Mouse (Mus musculus) cerebellum, adult 11 months (tissue): Measurements from ENCODE around the gene Hist1h2ao.
"Not testable (repeated sequence)": the region's sequence is repeated elsewhere in the genome, so short reads cannot be mapped to it uniquely, and the experiment has no call there.

Experiments used
- DNase-seq: peaks from one replicate; pipeline ENCODE4 v3.0.0; 2022

Gene Hist1h2ao

GRCm38 (mm10) chr13:21810073-21810472 is at the start of gene Hist1h2ao, which contains the start of gene Hist1h2bq:
Gene Hist1h2ao, plus strand, starts transcription at chr13:21810465.
Gene Hist1h2bq, minus strand, starts transcription at chr13:21810197.
- DNase-seq: not testable (repeated sequence)

DNA sequence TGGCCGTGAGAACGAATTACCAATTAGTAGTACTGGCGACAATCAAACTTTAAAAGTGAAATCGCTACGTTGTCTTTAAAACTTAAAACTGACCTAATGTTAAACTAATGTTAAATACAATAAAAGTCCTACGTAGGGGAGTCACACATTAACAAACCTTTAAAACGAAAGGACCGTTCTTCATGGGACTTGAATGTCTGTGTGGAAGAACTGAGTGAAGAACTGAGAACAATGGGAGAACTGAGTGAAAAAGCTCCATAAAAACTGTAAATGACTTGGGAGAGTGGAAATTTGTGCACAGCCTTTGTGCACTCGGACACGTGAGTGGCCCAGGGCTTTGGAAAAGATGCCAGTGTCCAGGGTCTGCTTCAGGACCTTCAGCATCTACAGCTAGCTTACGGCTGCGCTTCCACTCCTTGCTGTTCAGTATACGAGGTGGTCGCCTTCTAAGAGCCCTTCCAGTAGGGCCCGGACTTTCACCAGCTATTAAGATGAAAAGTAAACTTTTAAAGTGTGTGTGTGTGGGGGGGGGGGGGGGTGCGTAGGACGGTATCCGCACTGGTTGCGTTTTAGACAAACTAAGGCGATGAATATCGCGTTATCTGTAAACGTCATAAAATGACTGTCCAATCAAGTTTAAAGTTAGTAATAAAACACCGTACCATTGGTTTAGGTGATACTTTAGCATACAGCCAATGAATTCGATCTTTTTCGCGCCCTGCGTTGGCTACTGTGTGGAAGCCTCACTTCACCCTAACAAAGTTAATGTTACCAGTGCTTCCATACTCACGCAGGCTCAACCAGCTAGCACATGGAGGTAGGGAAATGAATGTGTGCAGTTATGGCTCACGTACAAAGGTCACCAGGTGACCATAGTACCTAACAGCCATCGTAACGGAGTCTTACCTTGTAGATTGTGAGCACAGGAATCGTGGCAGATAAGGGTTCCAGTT is 31.2 kb upstream of the Hist1h2ao start:
- peak; percentile 57 for DNase-seq

DNA sequence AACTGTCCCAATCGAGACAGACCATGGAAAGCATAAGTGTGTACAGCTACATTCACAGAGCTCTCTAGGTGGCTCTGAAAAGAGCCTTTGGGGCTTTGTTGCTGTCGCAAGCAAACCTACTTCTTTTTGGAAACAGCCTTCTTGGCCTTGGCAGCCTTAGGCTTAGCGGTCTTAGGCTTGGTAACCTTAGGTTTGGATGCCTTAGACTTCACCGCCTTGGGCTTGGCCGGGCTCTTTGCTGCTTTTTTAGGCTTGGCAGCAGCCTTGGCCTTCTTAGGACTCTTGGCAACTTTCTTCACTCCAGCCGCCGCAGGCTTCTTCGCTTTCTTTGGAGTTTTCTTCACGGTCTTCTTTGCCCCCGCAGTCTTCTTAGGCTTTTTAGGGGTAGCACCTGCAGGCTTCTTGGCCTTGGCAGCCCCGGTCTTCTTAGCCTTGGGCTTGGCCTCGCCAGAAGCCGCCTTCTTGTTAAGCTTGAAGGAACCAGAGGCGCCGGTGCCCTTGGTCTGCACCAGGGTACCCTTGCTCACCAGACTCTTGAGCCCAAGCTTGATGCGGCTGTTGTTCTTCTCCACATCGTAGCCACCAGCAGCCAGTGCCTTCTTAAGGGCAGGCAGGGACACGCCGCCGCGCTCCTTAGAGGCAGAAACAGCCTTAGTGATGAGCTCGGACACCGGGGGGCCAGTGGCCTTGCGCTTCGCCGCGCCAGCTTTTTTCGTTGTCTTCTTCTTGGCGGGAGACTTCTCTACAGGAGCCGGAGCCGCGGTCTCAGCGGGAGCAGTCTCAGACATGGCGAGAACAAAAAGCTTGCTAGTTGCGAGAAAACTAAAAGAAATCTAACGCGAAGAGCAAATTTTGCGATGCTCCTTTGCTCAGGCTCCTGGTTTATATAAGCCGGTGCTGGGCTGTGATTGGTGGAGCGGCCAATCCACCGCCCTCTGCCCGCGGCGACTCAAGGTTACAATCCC is 30.2 kb upstream of the Hist1h2ao start, which contains the start of gene Hist1h1b:
Hist1h1b (minus strand) TSS at position 859 of the 965 bp plus-strand sequence.
- DNase-seq: peak; percentile 72

DNA sequence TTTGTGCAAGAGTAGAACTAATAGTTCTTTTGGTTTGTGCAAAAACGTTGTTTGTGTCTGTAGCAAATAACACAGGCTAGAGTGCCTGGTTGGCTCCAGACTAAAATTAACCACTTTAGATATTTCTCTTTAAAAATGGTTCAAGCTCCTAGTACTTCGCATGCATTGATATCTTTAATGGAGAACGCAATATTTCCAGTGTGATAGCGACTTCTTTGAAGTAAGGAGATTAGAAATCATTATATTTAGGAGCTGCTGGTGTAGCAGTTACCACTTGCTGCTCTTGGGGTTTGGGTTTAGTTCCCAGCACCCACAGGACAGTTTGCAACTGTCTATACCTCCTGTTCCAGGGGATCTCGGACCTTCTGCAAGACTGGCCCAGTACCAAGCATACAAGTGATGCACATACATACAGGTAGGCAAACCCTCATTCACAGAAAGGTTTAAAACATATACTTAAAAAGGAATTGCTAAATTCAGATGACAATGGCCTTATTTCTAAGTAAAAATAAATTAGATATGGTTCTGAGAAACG is 29.2 kb upstream of the Hist1h2ao start:
- DNase-seq: no peak

GRCm38 (mm10) chr13:21781639-21782038 is 28.6 kb upstream of the Hist1h2ao start:
- DNase-seq: no peak

GRCm38 (mm10) chr13:21782361-21783254 is 27.7 kb upstream of the Hist1h2ao start:
- peak; percentile 24 for DNase-seq

GRCm38 (mm10) chr13:21783255-21783617 is 27.0 kb upstream of the Hist1h2ao start, which contains the start of gene Hist1h3i:
Gene Hist1h3i, minus strand, starts transcription at chr13:21783370.
- peak; percentile 49 for DNase-seq

GRCm38 (mm10) chr13:21783734-21784161 is 26.5 kb upstream of the Hist1h2ao start:
- peak; percentile 20 for DNase-seq

- no peak for DNase-seq
These were observed 26.0 kb upstream of the Hist1h2ao start for GRCm38 (mm10) chr13:21784311-21784710.

GRCm38 (mm10) chr13:21786189-21786898 is 23.9 kb upstream of the Hist1h2ao start:
- DNase-seq: no peak

DNA sequence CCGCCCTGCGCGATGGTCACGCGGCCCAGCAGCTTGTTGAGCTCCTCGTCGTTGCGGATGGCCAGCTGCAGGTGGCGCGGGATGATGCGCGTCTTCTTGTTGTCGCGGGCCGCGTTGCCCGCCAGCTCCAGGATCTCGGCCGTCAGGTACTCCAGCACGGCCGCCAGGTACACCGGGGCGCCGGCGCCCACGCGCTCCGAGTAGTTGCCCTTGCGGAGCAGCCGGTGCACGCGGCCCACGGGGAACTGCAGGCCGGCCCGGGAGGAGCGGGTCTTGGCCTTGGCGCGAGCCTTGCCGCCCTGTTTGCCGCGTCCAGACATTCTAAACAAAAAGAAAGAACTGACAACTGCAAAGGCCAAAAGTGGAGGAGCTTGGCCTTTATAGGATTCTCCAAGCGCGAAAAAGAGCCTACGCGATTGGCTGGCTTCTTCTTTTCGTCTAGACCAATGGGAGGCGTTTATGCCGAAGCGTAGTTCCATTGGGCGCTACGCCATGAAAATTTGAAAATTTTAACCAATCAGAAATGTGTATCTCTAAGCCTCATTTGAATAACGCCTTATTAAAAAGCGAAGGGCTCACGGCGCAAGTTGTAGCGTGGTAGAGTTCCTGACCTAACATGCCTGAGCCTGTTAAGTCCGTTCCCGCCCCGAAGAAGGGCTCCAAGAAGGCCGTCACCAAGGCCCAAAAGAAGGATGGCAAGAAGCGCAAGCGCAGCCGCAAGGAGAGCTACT is 23.2 kb upstream of the Hist1h2ao start, which contains the start of the genes Hist1h2an and Hist1h2bp:
Hist1h2an (minus strand) TSS at position 320 of the 731 bp plus-strand sequence.
Hist1h2bp (plus strand) TSS at position 563 of the 731 bp plus-strand sequence.
- peak; percentile 86 for DNase-seq

DNA sequence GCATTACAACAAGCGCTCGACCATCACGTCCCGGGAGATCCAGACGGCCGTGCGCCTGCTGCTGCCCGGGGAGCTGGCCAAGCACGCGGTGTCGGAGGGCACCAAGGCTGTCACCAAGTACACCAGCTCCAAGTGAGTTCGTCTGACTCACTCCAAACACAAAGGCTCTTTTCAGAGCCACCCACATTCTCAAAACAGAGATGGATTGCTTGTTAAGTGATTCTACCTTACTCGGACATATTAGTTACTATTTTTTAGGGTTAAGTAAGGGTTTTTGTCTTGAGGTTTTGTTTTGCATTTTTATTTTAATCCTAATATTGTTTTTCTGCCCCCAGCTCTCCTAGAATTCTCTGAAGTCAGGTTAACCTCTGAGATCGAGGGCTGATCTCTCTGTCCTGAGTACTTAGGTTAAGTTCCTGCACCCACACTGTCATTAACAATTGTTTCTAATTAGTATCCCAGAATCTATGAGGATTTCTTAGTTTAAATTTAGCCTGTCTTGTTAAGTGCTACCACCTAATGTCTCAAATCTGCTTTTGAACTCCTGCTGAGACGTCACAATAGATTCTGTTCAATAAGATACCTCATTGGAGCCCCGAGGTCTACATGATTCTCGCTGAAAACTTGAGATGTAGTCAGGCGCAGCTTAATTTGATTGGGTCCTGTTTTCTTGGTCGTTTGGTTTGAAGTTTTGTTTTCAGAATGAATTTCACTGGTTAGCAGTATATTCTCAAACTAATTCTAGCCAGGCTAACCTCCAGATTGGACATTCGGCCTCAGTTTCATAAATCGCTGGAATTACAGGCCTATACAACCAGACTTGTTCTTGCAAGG is 22.3 kb upstream of the Hist1h2ao start:
- DNase-seq: no peak

- DNase-seq: no peak
These were observed 20.3 kb upstream of the Hist1h2ao start for GRCm38 (mm10) chr13:21789925-21790324.

- DNase-seq: no peak
These were observed 19.5 kb upstream of the Hist1h2ao start for GRCm38 (mm10) chr13:21790601-21791283.

DNA sequence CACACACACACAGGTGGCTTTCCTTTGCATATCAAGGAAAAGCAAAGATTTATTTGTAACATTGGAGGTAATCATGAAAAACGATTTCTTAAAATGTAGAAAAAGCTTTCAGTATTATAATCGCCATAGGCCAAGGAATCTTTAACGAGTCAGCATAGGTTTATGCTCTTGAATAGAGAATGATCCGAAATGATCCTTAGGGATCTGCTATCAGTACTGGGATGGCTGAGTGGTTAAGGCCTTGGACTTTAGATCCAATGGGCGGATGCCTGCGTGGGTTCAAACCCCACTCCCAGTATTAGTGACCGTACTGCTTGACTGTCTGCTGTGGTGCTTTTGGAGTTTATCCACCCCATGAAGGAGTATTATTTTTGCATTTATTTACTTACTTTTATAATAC is 14.7 kb upstream of the Hist1h2ao start:
- no peak for DNase-seq

- not testable (repeated sequence) for DNase-seq
These were observed 13.1 kb upstream of the Hist1h2ao start for GRCm38 (mm10) chr13:21797163-21797562.

GRCm38 (mm10) chr13:21803058-21803457 is 7.2 kb upstream of the Hist1h2ao start:
- DNase-seq: not testable (repeated sequence)

DNA sequence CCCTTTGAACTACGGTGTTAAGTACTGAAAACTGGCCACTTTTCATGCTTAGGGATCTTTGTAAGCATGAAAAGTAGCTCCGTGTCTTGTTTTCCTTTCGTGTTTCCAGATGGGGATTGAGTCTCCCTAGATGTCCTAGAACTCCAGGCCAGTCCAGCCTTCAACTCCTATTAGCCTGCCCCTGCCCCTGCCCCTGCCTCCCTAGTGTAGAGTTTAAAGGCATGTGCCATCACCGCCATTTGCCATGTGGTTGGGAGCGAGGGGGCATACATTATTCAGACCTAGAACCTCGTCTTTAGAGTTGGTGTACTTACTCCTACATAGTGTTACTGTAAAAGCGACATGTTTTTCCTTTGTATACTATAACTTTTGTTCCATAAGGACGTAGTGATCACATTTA is 809 bp downstream of the Hist1h2ao start:
- not testable (repeated sequence) for DNase-seq
